Mouse (Mus musculus) mammary gland, adult 2 months (tissue): Measurements from ENCODE around the gene Cacna1g. TPM values are rescaled to one million over a fixed set of nuclear protein-coding genes. Genes with fewer than 3 reads are reported as not detected.

ENCODE experiments used
- polyA plus RNA-seq: library from polyadenylated mRNA; depleted of rRNA; stranded (reverse); fragments of >200 nt; gene quantifications from 2 replicates; pipeline ENCODE4 v1.2.3, GENCODE M21; 2012; ENCODE audit warnings: low replicate concordance; rRNA removed

Gene Cacna1g
- 56.3 and 63.6 TPM in 2 replicates for polyA plus RNA-seq

GRCm38 (mm10) chr11:94473707-94474543, at the start of gene Cacna1g:
Cacna1g (minus strand) TSS chr11:94474198.

DNA sequence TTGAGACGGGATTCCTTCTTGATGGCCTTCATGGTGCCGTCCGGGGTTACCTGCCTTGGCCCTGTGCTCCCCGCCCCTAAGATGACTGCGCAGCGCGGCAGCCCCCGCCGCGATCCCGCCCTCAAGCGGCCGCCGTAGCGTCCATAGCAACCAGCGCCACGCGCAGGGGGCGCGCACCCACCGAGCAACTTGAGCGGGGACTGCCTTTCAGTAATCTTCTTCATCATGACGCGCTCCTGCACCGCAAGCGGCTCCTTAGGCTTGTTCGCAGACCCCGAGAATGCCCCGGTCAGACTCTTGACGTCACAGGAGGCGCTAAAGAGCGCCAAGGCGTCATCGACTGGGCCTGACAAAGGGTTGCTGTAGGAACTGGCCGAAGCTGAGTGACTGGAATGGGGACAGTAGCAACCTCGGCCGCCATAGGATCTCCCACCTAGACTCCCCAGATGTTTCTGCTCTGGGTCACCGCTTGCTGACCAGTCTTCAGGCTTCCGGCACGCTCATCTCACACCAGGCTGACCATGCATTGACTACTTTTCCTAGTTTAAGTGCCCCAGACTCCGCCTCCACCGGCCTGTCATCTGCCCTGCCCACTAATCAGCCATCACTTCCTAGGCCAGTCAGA, 47.3 kb upstream of the Cacna1g start, which contains the start of gene Mycbpap:
Gene Mycbpap, minus strand, starts transcription at position 524 of the 625 bp plus-strand sequence.

DNA sequence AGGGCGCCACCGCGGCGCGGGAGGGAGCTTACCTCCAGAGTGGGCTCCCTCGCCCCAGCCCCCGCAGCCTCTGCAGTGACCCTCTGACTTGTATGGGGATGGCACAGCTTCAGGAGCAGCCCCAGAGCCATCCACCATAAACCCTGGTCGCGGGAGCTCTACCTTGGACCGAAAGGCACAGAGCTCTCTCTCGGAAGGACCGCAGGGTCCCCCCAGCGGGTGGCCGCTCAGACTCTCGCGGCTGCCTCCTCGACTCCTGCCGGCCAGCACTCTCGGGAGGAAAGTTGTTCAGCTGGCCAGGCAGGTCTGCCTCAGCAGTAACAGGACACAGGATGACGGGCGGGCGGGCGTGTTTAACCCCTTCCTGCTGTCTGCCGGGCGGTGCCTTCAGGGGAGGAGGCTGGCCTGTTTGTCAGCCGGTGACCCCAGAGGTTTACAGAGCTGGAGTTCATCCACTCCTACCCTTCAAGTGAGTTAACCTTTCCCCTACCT, 25.7 kb upstream of the Cacna1g start, which contains the start of gene Epn3:
Gene Epn3, minus strand, starts transcription at position 314 of the 492 bp plus-strand sequence.

DNA sequence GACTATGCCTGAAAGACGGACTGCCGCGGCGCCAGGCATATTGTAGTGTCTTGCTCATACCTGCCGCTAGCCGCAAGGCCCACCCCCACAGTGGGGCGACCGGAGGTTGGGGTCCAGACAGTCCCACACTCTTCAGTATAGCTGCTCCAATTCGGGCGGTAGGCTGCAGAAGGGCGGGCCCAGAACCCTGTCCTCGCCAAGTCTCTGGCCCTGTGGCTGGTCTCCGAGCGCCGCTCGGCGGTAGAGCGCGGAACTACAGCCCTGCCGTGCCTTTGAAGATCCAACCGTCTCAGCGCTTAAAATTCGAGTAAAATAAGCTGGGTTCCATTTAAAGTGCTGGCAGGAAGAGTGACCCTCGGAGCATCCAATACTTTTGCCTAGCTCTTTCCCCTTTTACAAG, 12.0 kb upstream of the Cacna1g start, which contains the start of gene Spata20:
Gene Spata20, minus strand, starts transcription at position 179 of the 400 bp plus-strand sequence.

DNA sequence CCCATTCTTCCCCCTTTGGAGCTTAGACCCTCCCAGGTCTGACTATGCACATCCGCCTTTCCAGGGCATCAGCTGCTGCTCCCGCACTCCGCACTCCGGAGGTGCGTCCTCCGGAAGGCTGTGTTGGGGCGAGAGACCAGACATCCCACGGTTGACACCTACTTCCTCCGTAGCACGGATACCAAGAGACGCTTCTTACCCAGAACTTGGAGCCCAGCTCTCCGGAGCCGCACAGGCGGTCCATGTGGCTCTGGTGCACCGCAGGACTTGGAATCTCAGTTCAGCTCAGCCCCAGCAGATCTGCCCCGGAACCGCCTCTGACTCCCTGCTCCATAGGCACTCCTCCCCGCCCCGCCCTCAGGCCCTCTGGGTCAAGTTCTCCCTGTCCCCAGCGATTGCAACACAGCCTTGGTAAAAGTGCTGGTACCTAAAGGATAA, 81.3 kb downstream of the Cacna1g start, which contains the start of gene Abcc3:
Gene Abcc3, minus strand, starts transcription at position 326 of the 438 bp plus-strand sequence.

Other genes with a start within 250 kb of the Cacna1g start
- 0.61 and 2.1 TPM in 2 replicates for gene Wfikkn2, start 228.2 kb downstream of the Cacna1g start, polyA plus RNA-seq
- gene Gm21885, start 192.3 kb downstream of the Cacna1g start, polyA plus RNA-seq = not detected in 2 replicates
- 5.7 and 14.1 TPM in 2 replicates for gene Luc7l3, start 152.2 kb downstream of the Cacna1g start, polyA plus RNA-seq
- gene Ankrd40, start 146.2 kb downstream of the Cacna1g start, polyA plus RNA-seq = 131 and 159 TPM in 2 replicates
- 17.6 and 20.2 TPM in 2 replicates for gene Abcc3, start 81.2 kb downstream of the Cacna1g start, polyA plus RNA-seq
- gene Spata20, start 12.0 kb upstream of the Cacna1g start, polyA plus RNA-seq = 0.07 and 0.36 TPM in 2 replicates
- 6.2 and 14.0 TPM in 2 replicates for gene Epn3, start 25.8 kb upstream of the Cacna1g start, polyA plus RNA-seq
- gene Mycbpap, start 47.5 kb upstream of the Cacna1g start, polyA plus RNA-seq = 1.2 and 1.5 TPM in 2 replicates
- 10.7 TPM in 2 replicates for gene Rsad1, start 75.1 kb upstream of the Cacna1g start, polyA plus RNA-seq
- 0.10 and 0.14 TPM in 2 replicates for gene Chad, start 90.8 kb upstream of the Cacna1g start, polyA plus RNA-seq
- gene Acsf2, start 127.7 kb upstream of the Cacna1g start, polyA plus RNA-seq = 52.2 and 58.5 TPM in 2 replicates
- 57.2 and 67.5 TPM in 2 replicates for gene Lrrc59, start 155.6 kb upstream of the Cacna1g start, polyA plus RNA-seq
- 27.2 and 58.8 TPM in 2 replicates for gene Mrpl27, start 179.6 kb upstream of the Cacna1g start, polyA plus RNA-seq
- 0.53 and 0.55 TPM in 2 replicates for gene Eme1, start 179.8 kb upstream of the Cacna1g start, polyA plus RNA-seq
- gene Xylt2, start 203.3 kb upstream of the Cacna1g start, polyA plus RNA-seq = 30.2 and 77.2 TPM in 2 replicates
- gene Gm11541, start 230.3 kb upstream of the Cacna1g start, polyA plus RNA-seq = not detected in 2 replicates